Mouse (Mus musculus) left cerebral cortex, adult 6 months (tissue): Measurements from ENCODE around the gene Ctrb1. TPM values are rescaled to one million over a fixed set of nuclear protein-coding genes. Genes with fewer than 3 reads are reported as not detected.

Experiments
- long read RNA-seq, 2 experiments: library from polyadenylated mRNA; unstranded; transcript quantifications; one replicate each; pipeline ENCODE4 v2.0.0; 2019 to 2020
- polyA plus RNA-seq: library from polyadenylated mRNA; unstranded; fragments of <200 nt; fragmentation: Nextera tagmentation; gene quantifications from 2 replicates; pipeline ENCODE4 v1.2.3, GENCODE M21; 2021

The Ctrb1 gene
- not detected in 2 replicates for polyA plus RNA-seq
- long read RNA-seq, experiment 1 = 0 reads
- long read RNA-seq, experiment 2 = 0 reads

GRCm38 (mm10) chr8:111690960-111691445, at the start of gene Ctrb1:
TSS of gene Ctrb1 (minus strand) at chr8:111691010.

GRCm38 (mm10) chr8:111643264-111644141, 47.3 kb downstream of the Ctrb1 start, which contains the start of gene Zfp1:
TSS of gene Zfp1 (plus strand) at chr8:111643401.

Other genes with a start within 250 kb of the Ctrb1 start
- gene Wdr59, start 168.9 kb downstream of the Ctrb1 start, polyA plus RNA-seq = 2.5 and 2.8 TPM in 2 replicates
- 24.0 and 74.7 TPM in 2 replicates for gene Znrf1, start 154.9 kb downstream of the Ctrb1 start, polyA plus RNA-seq
- gene Ldhd, start 60.6 kb downstream of the Ctrb1 start, polyA plus RNA-seq = 3.7 and 6.1 TPM in 2 replicates
- gene Zfp1, start 47.6 kb downstream of the Ctrb1 start, polyA plus RNA-seq = 21.7 and 26.9 TPM in 2 replicates
- 18.2 and 26.9 TPM in 2 replicates for gene Bcar1, start 52.8 kb upstream of the Ctrb1 start, polyA plus RNA-seq
- gene Cfdp1, start 163.3 kb upstream of the Ctrb1 start, polyA plus RNA-seq = 163 and 191 TPM in 2 replicates
- 3.8 and 5.4 TPM in 2 replicates for gene Tmem170, start 185.7 kb upstream of the Ctrb1 start, polyA plus RNA-seq
- 1.3 and 2.1 TPM in 2 replicates for gene Chst5, start 219.4 kb upstream of the Ctrb1 start, polyA plus RNA-seq
- gene Tmem231, start 242.9 kb upstream of the Ctrb1 start, polyA plus RNA-seq = 8.2 and 9.0 TPM in 2 replicates
- 492 and 602 TPM in 2 replicates for gene Gabarapl2, start 249.7 kb upstream of the Ctrb1 start, polyA plus RNA-seq